Mouse (Mus musculus): ENCODE measurements around the gene Gpx2. TPM values are rescaled to one million over a fixed set of nuclear protein-coding genes. Genes with fewer than 3 reads are reported as not detected.

The Gpx2 gene
- polyA plus RNA-seq, 3 experiments from 2014 or later, result not detected

- no peak for ATAC-seq
These were observed 44.4 kb downstream of the Gpx2 start for GRCm38 (mm10) chr12:76750866-76751459.

Other genes with a start within 250 kb of the Gpx2 start
- 1 to 10 TPM in 1 of 3 experiments, under 1 TPM in 2; 0.10 to 1.1 (median 0.95) TPM for gene Sptb, start 85.0 kb downstream of the Gpx2 start, polyA plus RNA-seq (2017; shearing (Covaris generic))
- gene Churc1, start 30.0 kb downstream of the Gpx2 start, polyA plus RNA-seq (2017; shearing (Covaris generic)), result 100 to 1,000 TPM; 126 to 167 (median 138) TPM
- 10 to 100 TPM; 10.6 to 28.4 (median 16.2) TPM for gene Fntb, start 30.0 kb downstream of the Gpx2 start, polyA plus RNA-seq (2017; shearing (Covaris generic))
- not detected for gene Rab15, start 27.4 kb upstream of the Gpx2 start, polyA plus RNA-seq (2017; shearing (Covaris generic))
- gene Max, start 166.6 kb upstream of the Gpx2 start, polyA plus RNA-seq (2017; shearing (Covaris generic)), result 100 to 1,000 TPM in 1 of 3 experiments, 10 to 100 TPM in 2; 39.5 to 114 (median 83.1) TPM